In the genomic region with DNA sequence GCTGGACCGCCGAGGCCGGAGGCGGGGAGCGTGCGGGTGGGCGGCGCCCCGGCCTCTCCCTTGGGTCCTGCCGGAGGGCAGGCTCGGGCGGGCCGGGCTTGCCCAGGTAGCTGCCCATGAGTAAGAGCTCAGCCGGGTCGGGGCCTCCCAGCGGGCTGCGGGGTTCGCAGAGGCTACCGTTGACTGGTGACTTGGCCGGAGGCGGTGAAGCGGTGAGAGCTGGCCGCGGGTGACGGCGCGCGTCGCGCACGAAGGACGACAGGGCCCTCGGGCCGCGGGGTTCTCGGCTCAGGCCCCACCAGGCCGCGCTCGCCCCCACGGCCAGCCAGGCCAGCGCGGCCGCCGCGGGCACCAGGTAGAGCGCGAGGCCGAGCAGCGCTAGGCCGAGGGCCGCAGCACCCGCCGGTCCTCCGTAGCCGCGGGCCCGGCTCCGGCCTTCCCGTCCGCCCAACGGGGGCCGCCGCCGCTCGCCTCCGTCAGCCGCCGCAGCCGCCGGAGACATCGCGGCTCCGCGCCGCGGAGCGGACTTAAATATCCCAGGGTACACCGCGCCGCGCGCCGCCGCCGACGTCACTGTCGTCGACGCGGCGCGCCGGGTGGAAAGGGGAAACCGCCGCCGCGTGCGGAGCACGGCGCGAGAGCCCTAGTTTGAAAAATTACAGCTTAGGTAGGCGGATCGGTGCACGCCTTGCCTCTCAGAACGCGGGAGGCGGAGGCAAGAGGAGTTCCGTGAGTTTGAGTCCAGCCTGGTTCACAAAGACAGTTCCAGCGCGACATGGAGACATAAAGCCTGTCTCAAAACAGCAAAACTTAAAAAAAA, we compare ENCODE assay signal across 8 mouse cellular contexts. TPM values are rescaled to one million over a fixed set of nuclear protein-coding genes. Genes with fewer than 3 reads are reported as not detected.
DNase-seq lines count a peak whose midpoint lies in the region; ATAC-seq lines count a peak whose summit lies in the region.

Gene Pom121, minus strand, starts transcription at position 543 of the 820 bp plus-strand sequence.

- peak; percentile 84 for DNase-seq in 3T3-L1 (ENCODE audit: low read depth, low spot score)
- peak; percentile 86 to 90 for DNase-seq in adrenal gland, postnatal 36 days
- DNase-seq in heart, adult 8-10 months (ENCODE audit: low spot score), result peak; percentile 63
- peak; percentile 87 for DNase-seq in kidney, adult 9 months
- peak; percentile 88 for DNase-seq in liver
- peak; percentile 83 to 93 for DNase-seq in spleen, postnatal 4 days (ENCODE audit: low spot score in 2 of 2)

- peaks cover 29% of the 10 kb centered on the region for H3K36me3 ChIP-seq in embryonic facial prominence, embryonic 13.5 days

- WGBS in embryonic facial prominence, embryonic 13.5 days, result under 1% methylated on average over 95 of the region's 110 CpGs

- peaks cover 19% of the 10 kb centered on the region for H3K4me1 ChIP-seq in embryonic facial prominence, embryonic 13.5 days

- peak within 1 kb of the TSS; percentile 98 for H3K9ac ChIP-seq in embryonic facial prominence, embryonic 13.5 days

- no peaks in the 10 kb centered on the region for H3K27me3 ChIP-seq in embryonic facial prominence, embryonic 13.5 days

- peak within 1 kb of the TSS; percentile 70 for H3K4me3 ChIP-seq in embryonic facial prominence, embryonic 13.5 days

- peak; percentile 81 for ATAC-seq in embryonic facial prominence, embryonic 13.5 days (ENCODE audit: insufficient number of reproducible peaks, insufficient read depth, low FRiP score, low TSS enrichment, low read depth)
- peak; percentile 82 for ATAC-seq in monocyte, adult 5-6 weeks (replicated peaks; ENCODE audit: insufficient number of reproducible peaks, low FRiP score, low TSS enrichment, poor library complexity, severe bottlenecking)

- H3K27ac ChIP-seq in embryonic facial prominence, embryonic 13.5 days, result peak within 1 kb of the TSS; percentile 86

- no peaks in the 10 kb centered on the region for H3K9me3 ChIP-seq in embryonic facial prominence, embryonic 13.5 days

- peak within 1 kb of the TSS; percentile 65 for H3K4me2 ChIP-seq in embryonic facial prominence, embryonic 13.5 days

RNA-seq across cellular contexts. Expression of gene Pom121, which starts in this region (rescaled TPM):
- 10 to 100 TPM; 21.4 to 24.6 TPM for total RNA-seq in adrenal gland, postnatal 36 days (2021)
- 16.3 and 17.0 TPM in 2 replicates for polyA plus RNA-seq in embryonic facial prominence, embryonic 13.5 days (2015; fragmentation: Nextera tagmentation; extraction: Ambion mirVana)
- total RNA-seq in heart, adult 8-10 months (2022), result 10 to 100 TPM in 3 of 4 experiments, 1 to 10 TPM in 1; 9.4 to 11.7 (median 10.8) TPM
- 4.1 to 8.7 TPM (median 4.4 TPM) in 3 replicates for total RNA-seq in monocyte, adult 5-6 weeks (2017)

Comparison
In these comparisons a context has a peak if more than half of its experiments do, and no peak if none do; other contexts are left out.
1. Peak in every context shown above with its lines: DNase-seq, ATAC-seq, H3K4me3 ChIP-seq and H3K27ac ChIP-seq.